Mouse (Mus musculus) liver, adult 2 months (tissue): Measurements from ENCODE around the gene Tmem117.

ENCODE experiments used
- CTCF ChIP-seq: fragments of 200-500 bp; IDR thresholded peaks from 2 replicates; pipeline ENCODE4 v1.5.1; 2011; ENCODE audit warnings: low read depth, low read length, control low read depth
- POLR2A ChIP-seq: fragments of 200-500 bp; IDR thresholded peaks from 2 replicates; pipeline ENCODE4 v1.6.1; 2011; ENCODE audit warnings: low read length, control low read depth; ENCODE audit not compliant: insufficient read depth; ENCODE audit errors: extremely low read depth

DNA sequence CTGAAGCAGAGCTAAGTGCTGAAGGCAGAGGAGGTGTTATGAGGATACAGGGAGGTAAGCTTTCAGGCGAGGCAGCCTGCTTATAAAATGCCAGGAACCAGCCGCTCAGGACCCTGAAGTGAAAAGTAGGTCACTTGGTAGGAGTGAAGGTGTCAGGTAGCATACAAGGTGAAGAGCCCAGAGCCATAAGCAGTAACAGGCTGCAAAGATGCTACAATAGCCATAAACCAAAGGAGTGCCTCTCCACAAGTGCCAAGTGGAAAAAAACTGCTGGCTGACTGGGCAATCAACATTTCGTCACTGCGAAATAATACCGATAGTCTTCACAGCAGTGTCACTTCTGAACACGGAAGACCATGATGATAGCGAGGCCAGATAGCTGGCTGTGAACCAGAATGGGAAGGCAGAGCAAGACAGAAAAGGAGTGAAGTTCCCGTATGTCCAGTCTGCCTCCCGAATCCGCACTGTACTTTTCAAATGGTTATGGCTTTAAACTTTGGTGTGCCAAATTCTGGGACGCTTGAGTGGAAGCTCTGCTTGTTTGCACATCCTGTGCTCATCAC lies 28.8 kb upstream of the Tmem117 start:
- TF ChIP-seq POLR2A = no peak
- no peak for TF ChIP-seq CTCF
